Comparison of ENCODE assay signal across 7 mouse cellular contexts in the genomic region with DNA sequence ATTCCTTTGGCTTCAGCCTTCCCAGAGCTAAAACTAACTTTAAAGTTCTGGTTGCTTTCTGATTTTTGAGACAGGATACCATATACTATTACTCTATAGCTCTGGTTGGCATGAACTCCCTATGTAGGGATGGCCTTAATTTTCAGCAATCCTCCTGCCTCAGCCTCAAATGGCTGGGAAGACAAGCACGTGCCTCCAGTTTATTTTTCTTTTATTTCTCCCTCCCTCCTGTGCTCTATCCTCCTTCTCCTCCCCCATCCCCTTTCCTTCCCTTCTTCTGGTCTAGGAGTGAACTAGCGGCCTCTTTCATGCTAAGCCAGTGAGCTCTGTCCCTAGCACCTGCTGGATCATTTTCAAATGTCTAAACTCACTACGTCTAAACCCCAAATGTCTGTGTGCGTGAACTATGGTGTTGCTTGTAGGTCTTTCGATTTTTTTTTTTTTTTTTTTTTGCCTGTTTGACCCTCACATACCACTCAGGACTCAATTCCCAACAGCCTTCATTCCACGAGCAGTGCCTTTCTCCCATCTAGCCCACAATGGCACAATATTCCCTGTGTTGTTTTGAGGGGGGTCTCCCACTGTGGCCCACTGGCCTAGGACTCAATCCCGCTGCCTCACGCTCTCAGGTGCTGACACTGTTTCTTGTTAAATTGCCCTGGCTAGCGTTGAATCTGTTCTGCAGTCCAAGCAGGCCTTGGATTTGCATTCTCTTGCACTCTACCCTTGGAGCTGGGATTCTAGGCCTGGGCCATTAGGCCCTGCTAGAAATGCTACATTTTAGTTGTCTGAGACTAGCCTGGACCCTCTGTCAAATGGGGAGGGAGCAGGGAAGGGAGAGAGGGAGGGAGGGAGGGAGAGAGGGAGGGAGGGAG. TPM values are rescaled to one million over a fixed set of nuclear protein-coding genes. Genes with fewer than 3 reads are reported as not detected.
DNase-seq lines count a peak whose midpoint lies in the region; ATAC-seq lines count a peak whose summit lies in the region.

No protein-coding gene starts in this region.

- no peaks in the 10 kb centered on the region for H3K9me3 ChIP-seq in lung, embryonic 16.5 days (ENCODE audit: control insufficient read depth, low read length)
- H3K9me3 ChIP-seq in forebrain, embryonic 11.5 days (ENCODE audit: control insufficient read depth, low read length): no peaks in the 10 kb centered on the region
- no peaks in the 10 kb centered on the region for H3K9me3 ChIP-seq in limb, embryonic 11.5 days (ENCODE audit: control insufficient read depth, low read length)
- no peaks in the 10 kb centered on the region for H3K9me3 ChIP-seq in stomach, embryonic 14.5 days (ENCODE audit: control insufficient read depth, low read depth, low read length)

- 52% methylated on average over 9 of the region's 9 CpGs for WGBS in lung, embryonic 16.5 days
- WGBS in forebrain, embryonic 11.5 days: 42% methylated on average over 9 of the region's 9 CpGs
- WGBS in limb, embryonic 11.5 days: 51% methylated on average over 9 of the region's 9 CpGs
- 48% methylated on average over 9 of the region's 9 CpGs for WGBS in stomach, embryonic 14.5 days

- peak overlapping the region; percentile 70 for H3K27ac ChIP-seq in lung, embryonic 16.5 days (ENCODE audit: low read length)
- peak overlapping the region; percentile 72 for H3K27ac ChIP-seq in forebrain, embryonic 11.5 days (ENCODE audit: low read depth, low read length)
- no peak overlapping the region; the same call in 1 of the 2 replicates for H3K27ac ChIP-seq in limb, embryonic 11.5 days (replicated peaks; ENCODE audit: low read depth, low read length)
- H3K27ac ChIP-seq in stomach, embryonic 14.5 days (ENCODE audit: low read length): peak overlapping the region; percentile 56; the same call in 1 of the 2 replicates

- ATAC-seq in lung, embryonic 16.5 days (ENCODE audit: low read depth): no peak
- no peak for ATAC-seq in forebrain, embryonic 11.5 days (replicated peaks; ENCODE audit: low FRiP score)
- no peak for ATAC-seq in limb, embryonic 11.5 days (ENCODE audit: insufficient number of reproducible peaks, low FRiP score, low TSS enrichment, low read depth)
- ATAC-seq in stomach, embryonic 14.5 days (ENCODE audit: insufficient number of reproducible peaks, insufficient read depth, low FRiP score, low read depth): no peak

- H3K4me1 ChIP-seq in lung, embryonic 16.5 days (replicated peaks; ENCODE audit: control insufficient read depth, insufficient read depth, low read length): peaks cover 32% of the 10 kb centered on the region
- peaks cover 21% of the 10 kb centered on the region for H3K4me1 ChIP-seq in forebrain, embryonic 11.5 days (replicated peaks; ENCODE audit: control insufficient read depth, insufficient read depth, low read length)
- peaks cover 25% of the 10 kb centered on the region for H3K4me1 ChIP-seq in limb, embryonic 11.5 days (ENCODE audit: control insufficient read depth, insufficient read depth, low read length)
- peaks cover 15% of the 10 kb centered on the region for H3K4me1 ChIP-seq in stomach, embryonic 14.5 days (ENCODE audit: control insufficient read depth, insufficient read depth, low read length)

- peak overlapping the region; percentile 76 for H3K9ac ChIP-seq in lung, embryonic 16.5 days (ENCODE audit: low read length)
- peak overlapping the region; percentile 70 for H3K9ac ChIP-seq in forebrain, embryonic 11.5 days (ENCODE audit: low read length)
- no peak overlapping the region for H3K9ac ChIP-seq in limb, embryonic 11.5 days (ENCODE audit: low read length)
- H3K9ac ChIP-seq in stomach, embryonic 14.5 days (replicated peaks; ENCODE audit: low read depth, low read length): peak overlapping the region; percentile 34; the same call in 1 of the 2 replicates

- H3K4me2 ChIP-seq in lung, embryonic 16.5 days (ENCODE audit: low read depth, low read length): peak overlapping the region; percentile 75
- H3K4me2 ChIP-seq in forebrain, embryonic 11.5 days (ENCODE audit: low read depth, low read length, severe bottlenecking): peak overlapping the region; percentile 75
- peak overlapping the region; percentile 68 for H3K4me2 ChIP-seq in limb, embryonic 11.5 days (ENCODE audit: low read depth, severe bottlenecking)
- H3K4me2 ChIP-seq in stomach, embryonic 14.5 days (replicated peaks; ENCODE audit: low read depth, low read length): peak overlapping the region; percentile 49

- no peak for DNase-seq in lung, postnatal 36 days
- DNase-seq in forebrain, embryonic 11.5 days (ENCODE audit: low spot score): no peak
- no peak for DNase-seq in limb, embryonic 11.5 days (ENCODE audit: low spot score)
- DNase-seq in ovary, postnatal 14 days (ENCODE audit: low spot score): no peak
- no peak for DNase-seq in c-Kit-positive CD71-positive TER-119-positive erythroid progenitor cells, embryonic 14.5 days (ENCODE audit: low spot score)

- H3K4me3 ChIP-seq in lung, embryonic 16.5 days (ENCODE audit: low read length): peak overlapping the region; percentile 73
- peak overlapping the region; percentile 60 for H3K4me3 ChIP-seq in forebrain, embryonic 11.5 days (ENCODE audit: low read depth, low read length)
- peak overlapping the region; percentile 72 for H3K4me3 ChIP-seq in limb, embryonic 11.5 days (ENCODE audit: low read depth, low read length)
- peak overlapping the region; percentile 75 for H3K4me3 ChIP-seq in stomach, embryonic 14.5 days (ENCODE audit: low read depth, low read length)

- no peaks in the 10 kb centered on the region for H3K27me3 ChIP-seq in lung, embryonic 16.5 days (ENCODE audit: control insufficient read depth, insufficient read depth, low read depth, low read length)
- H3K27me3 ChIP-seq in forebrain, embryonic 11.5 days (ENCODE audit: control insufficient read depth, insufficient read depth, low read length): no peaks in the 10 kb centered on the region
- no peaks in the 10 kb centered on the region for H3K27me3 ChIP-seq in limb, embryonic 11.5 days (ENCODE audit: control insufficient read depth, insufficient read depth, low read length)
- H3K27me3 ChIP-seq in stomach, embryonic 14.5 days (ENCODE audit: control insufficient read depth, insufficient read depth, low read length): no peaks in the 10 kb centered on the region

- no peaks in the 10 kb centered on the region for H3K36me3 ChIP-seq in lung, embryonic 16.5 days (ENCODE audit: control insufficient read depth, insufficient read depth, low read length)
- H3K36me3 ChIP-seq in forebrain, embryonic 11.5 days (ENCODE audit: control insufficient read depth, insufficient read depth, low read length): no peaks in the 10 kb centered on the region
- H3K36me3 ChIP-seq in limb, embryonic 11.5 days (ENCODE audit: control insufficient read depth, insufficient read depth, low read length): no peaks in the 10 kb centered on the region
- H3K36me3 ChIP-seq in stomach, embryonic 14.5 days (ENCODE audit: control insufficient read depth, insufficient read depth, low read length): no peaks in the 10 kb centered on the region

RNA-seq across cellular contexts. Expression of a gene that starts 5.0 kb away (rescaled TPM):
- polyA plus RNA-seq in lung, embryonic 16.5 days (2015; fragmentation: Nextera tagmentation; extraction: Ambion mirVana): 7.2 and 8.6 TPM in 2 replicates
- 7.9 and 9.2 TPM in 2 replicates for polyA plus RNA-seq in forebrain, embryonic 11.5 days (2014; fragmentation: Nextera tagmentation; extraction: Ambion mirVana)
- polyA plus RNA-seq in limb, embryonic 11.5 days (2014; fragmentation: Nextera tagmentation; extraction: Ambion mirVana): 6.2 and 7.0 TPM in 2 replicates
- 9.2 and 11.0 TPM in 2 replicates for polyA plus RNA-seq in stomach, embryonic 14.5 days (2014; fragmentation: Nextera tagmentation; extraction: Ambion mirVana)

RNA-seq across cellular contexts. Expression of a gene that starts 6.1 kb away (rescaled TPM):
- 101 and 104 TPM in 2 replicates for polyA plus RNA-seq in lung, embryonic 16.5 days (2015; fragmentation: Nextera tagmentation; extraction: Ambion mirVana)
- polyA plus RNA-seq in forebrain, embryonic 11.5 days (2014; fragmentation: Nextera tagmentation; extraction: Ambion mirVana): 60.3 and 60.6 TPM in 2 replicates
- polyA plus RNA-seq in limb, embryonic 11.5 days (2014; fragmentation: Nextera tagmentation; extraction: Ambion mirVana): 34.6 and 36.7 TPM in 2 replicates
- 59.4 and 59.8 TPM in 2 replicates for polyA plus RNA-seq in stomach, embryonic 14.5 days (2014; fragmentation: Nextera tagmentation; extraction: Ambion mirVana)

RNA-seq across cellular contexts. Expression of a gene that starts 19.0 kb away (rescaled TPM):
- polyA plus RNA-seq in lung, embryonic 16.5 days (2015; fragmentation: Nextera tagmentation; extraction: Ambion mirVana): 183 and 189 TPM in 2 replicates
- polyA plus RNA-seq in forebrain, embryonic 11.5 days (2014; fragmentation: Nextera tagmentation; extraction: Ambion mirVana): 199 and 209 TPM in 2 replicates
- 171 and 178 TPM in 2 replicates for polyA plus RNA-seq in limb, embryonic 11.5 days (2014; fragmentation: Nextera tagmentation; extraction: Ambion mirVana)
- 147 and 153 TPM in 2 replicates for polyA plus RNA-seq in stomach, embryonic 14.5 days (2014; fragmentation: Nextera tagmentation; extraction: Ambion mirVana)

RNA-seq across cellular contexts. Expression of a gene that starts 23.8 kb away (rescaled TPM):
- 80.6 and 85.2 TPM in 2 replicates for polyA plus RNA-seq in lung, embryonic 16.5 days (2015; fragmentation: Nextera tagmentation; extraction: Ambion mirVana)
- polyA plus RNA-seq in forebrain, embryonic 11.5 days (2014; fragmentation: Nextera tagmentation; extraction: Ambion mirVana): 95.9 and 98.4 TPM in 2 replicates
- 64.2 and 73.3 TPM in 2 replicates for polyA plus RNA-seq in limb, embryonic 11.5 days (2014; fragmentation: Nextera tagmentation; extraction: Ambion mirVana)
- 104 and 107 TPM in 2 replicates for polyA plus RNA-seq in stomach, embryonic 14.5 days (2014; fragmentation: Nextera tagmentation; extraction: Ambion mirVana)

RNA-seq across cellular contexts. Expression of a gene that starts 30.5 kb away (rescaled TPM):
- 31.1 and 32.4 TPM in 2 replicates for polyA plus RNA-seq in lung, embryonic 16.5 days (2015; fragmentation: Nextera tagmentation; extraction: Ambion mirVana)
- 8.2 and 10.0 TPM in 2 replicates for polyA plus RNA-seq in forebrain, embryonic 11.5 days (2014; fragmentation: Nextera tagmentation; extraction: Ambion mirVana)
- 8.0 and 9.1 TPM in 2 replicates for polyA plus RNA-seq in limb, embryonic 11.5 days (2014; fragmentation: Nextera tagmentation; extraction: Ambion mirVana)
- 10.5 and 15.1 TPM in 2 replicates for polyA plus RNA-seq in stomach, embryonic 14.5 days (2014; fragmentation: Nextera tagmentation; extraction: Ambion mirVana)
